Mouse (Mus musculus) heart, embryonic 11.5 days (tissue): ENCODE measurements around the gene Mysm1. TPM values are rescaled to one million over a fixed set of nuclear protein-coding genes. Genes with fewer than 3 reads are reported as not detected.

Experiments
- polyA plus RNA-seq: library from polyadenylated mRNA; unstranded; fragments of >200 nt; fragmentation: Nextera tagmentation; extraction: Ambion mirVana; gene quantifications from 2 replicates; pipeline ENCODE4 v1.2.1, GENCODE M21; 2014

The Mysm1 gene
- polyA plus RNA-seq, 1 experiment from 2014 or later, result 23.9 TPM

Other genes with a start within 250 kb of the Mysm1 start
- gene Tek, start 239.8 kb downstream of the Mysm1 start, polyA plus RNA-seq, result 56.1 and 70.5 TPM in 2 replicates
- gene Eqtn, start 50.3 kb downstream of the Mysm1 start, polyA plus RNA-seq, result 0.23 TPM in 1 of 2 replicates, not detected in the other
- gene Jun, start 73.1 kb upstream of the Mysm1 start, polyA plus RNA-seq, result 33.6 and 34.5 TPM in 2 replicates